Mouse (Mus musculus): Measurements from ENCODE around the gene S100a13.

S100a13 gene

GRCm38 (mm10) chr3:90508287-90508949 is 5.8 kb upstream of the S100a13 start:
- DNase-seq (ENCODE audit: low read depth) = peak; percentile 18

- DNase-seq (ENCODE audit: low read depth) = peak; percentile 99
Observed at GRCm38 (mm10) chr3:90508950-90509746, 5.1 kb upstream of the S100a13 start, which contains the start of gene Chtop. Gene Chtop, minus strand, starts transcription at chr3:90509498.

GRCm38 (mm10) chr3:90509747-90510123 is 4.5 kb upstream of the S100a13 start:
- DNase-seq (ENCODE audit: low read depth) = no peak

- DNase-seq (ENCODE audit: low read depth) = no peak
Observed at GRCm38 (mm10) chr3:90512276-90512675, 2.0 kb upstream of the S100a13 start.

GRCm38 (mm10) chr3:90512948-90513642 is 1.1 kb upstream of the S100a13 start:
- no peak for DNase-seq (ENCODE audit: low read depth)

- DNase-seq (ENCODE audit: low read depth) = peak; percentile 38
Observed at GRCm38 (mm10) chr3:90514691-90515090, 456 bp downstream of the S100a13 start.

- DNase-seq (ENCODE audit: low read depth) = no peak
Observed at GRCm38 (mm10) chr3:90515242-90515641, 1.0 kb downstream of the S100a13 start.

GRCm38 (mm10) chr3:90515789-90516188 is 1.6 kb downstream of the S100a13 start:
- DNase-seq (ENCODE audit: low read depth) = no peak

GRCm38 (mm10) chr3:90517711-90518110 is 3.5 kb downstream of the S100a13 start:
- DNase-seq (ENCODE audit: low read depth) = no peak

- peak; percentile 36 for DNase-seq (ENCODE audit: low read depth)
Observed at GRCm38 (mm10) chr3:90525421-90525820, 11.2 kb downstream of the S100a13 start.

GRCm38 (mm10) chr3:90526076-90526475 is 11.8 kb downstream of the S100a13 start:
- DNase-seq (ENCODE audit: low read depth) = no peak

GRCm38 (mm10) chr3:90526580-90526979 is 12.3 kb downstream of the S100a13 start, which contains the start of gene S100a14:
Gene S100a14, plus strand, starts transcription at chr3:90526856.
- no peak for DNase-seq (ENCODE audit: low read depth)

- DNase-seq (ENCODE audit: low read depth) = no peak
Observed at GRCm38 (mm10) chr3:90527291-90527873, 13.1 kb downstream of the S100a13 start.

- DNase-seq (ENCODE audit: low read depth) = no peak
Observed at GRCm38 (mm10) chr3:90531713-90532112, 17.5 kb downstream of the S100a13 start.

- DNase-seq (ENCODE audit: low read depth) = no peak
Observed at GRCm38 (mm10) chr3:90535446-90535845, 21.2 kb downstream of the S100a13 start.

- DNase-seq (ENCODE audit: low read depth) = no peak
Observed at GRCm38 (mm10) chr3:90537141-90537904, 23.1 kb downstream of the S100a13 start, which contains the start of gene S100a16. Gene S100a16, plus strand, starts transcription at chr3:90537254.

GRCm38 (mm10) chr3:90537905-90538296 is 23.7 kb downstream of the S100a13 start:
- DNase-seq (ENCODE audit: low read depth) = no peak

GRCm38 (mm10) chr3:90540904-90541303 is 26.7 kb downstream of the S100a13 start:
- DNase-seq (ENCODE audit: low read depth) = no peak

GRCm38 (mm10) chr3:90549676-90550420 is 35.6 kb downstream of the S100a13 start:
- no peak for DNase-seq (ENCODE audit: low read depth)

GRCm38 (mm10) chr3:90550421-90550790 is 36.2 kb downstream of the S100a13 start:
- no peak for DNase-seq (ENCODE audit: low read depth)

- DNase-seq (ENCODE audit: low read depth) = no peak
Observed at GRCm38 (mm10) chr3:90552231-90552630, 38.0 kb downstream of the S100a13 start.

All from c-Kit-positive CD71-negative TER-119-negative erythroid progenitor cells, embryonic 14.5 days (primary cell).